Mouse (Mus musculus): ENCODE data around the gene Ror1. TPM values are rescaled to one million over a fixed set of nuclear protein-coding genes. Genes with fewer than 3 reads are reported as not detected.

Ror1 gene
- polyA plus RNA-seq, 1 experiment, result 0.06 TPM

- H3ac ChIP-seq (ENCODE audit: control insufficient read depth, insufficient read length), result no peak overlapping the region
- no peaks in the 10 kb centered on the region for H3K27me3 ChIP-seq (ENCODE audit: control insufficient read depth, insufficient read depth, insufficient read length)
- no peak overlapping the region for H3K4me3 ChIP-seq
- H3K4me2 ChIP-seq (ENCODE audit: low read depth), result no peak overlapping the region
- no peaks in the 10 kb centered on the region for H3K36me3 ChIP-seq (ENCODE audit: control insufficient read depth, insufficient read depth)
- TF ChIP-seq MAX (IDR thresholded peaks at IDR 0.05; ENCODE audit: low read depth) (no peak), REST (IDR thresholded peaks at IDR 0.05; ENCODE audit: insufficient read depth, insufficient read length) (no peak), MYOG (IDR thresholded peaks at IDR 0.05; ENCODE audit: control insufficient read depth in 1 of 3, insufficient read depth in 1 of 3, insufficient read length in 2 of 3, low read depth in 2 of 3) (no peak), USF1 (IDR thresholded peaks at IDR 0.05; ENCODE audit: low read depth) (no peak), SRF (IDR thresholded peaks at IDR 0.05; ENCODE audit: control insufficient read depth, insufficient read length, low read depth) (no peak), E2F4 (IDR thresholded peaks at IDR 0.05; ENCODE audit: insufficient read depth) (no peak), TCF3 (IDR thresholded peaks at IDR 0.05; ENCODE audit: insufficient read length, low read depth) (no peak), MYOD1 (IDR thresholded peaks at IDR 0.05; ENCODE audit: control insufficient read depth in 1 of 3, insufficient read length in 2 of 3, low read depth in 2 of 3) (no peak)
- H3K79me2 ChIP-seq (ENCODE audit: control insufficient read depth, insufficient read depth), result no peaks in the 10 kb centered on the region
These were observed 80.0 kb downstream of the Ror1 start for GRCm38 (mm10) chr4:100175594-100175993.

DNA sequence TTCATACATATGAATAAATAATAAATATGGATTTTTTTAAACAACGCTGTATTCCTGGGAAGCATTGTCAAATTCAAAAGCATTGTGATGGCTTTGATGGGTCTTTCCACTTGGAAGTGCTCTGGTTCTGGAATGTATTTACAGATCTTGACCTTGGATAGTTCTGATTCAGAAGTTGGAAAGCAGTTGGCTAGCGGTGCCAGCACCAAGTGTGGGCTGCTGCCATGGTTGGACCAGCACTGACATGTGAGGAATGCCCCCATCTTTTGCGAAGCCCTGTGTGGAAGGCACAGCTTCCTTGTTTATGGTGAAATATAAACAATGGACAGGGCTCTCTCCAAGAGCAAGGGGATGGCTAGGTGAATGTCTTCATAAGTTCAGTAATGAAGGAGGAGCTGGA lies 82.7 kb downstream of the Ror1 start:
- no peaks in the 10 kb centered on the region for H3K79me2 ChIP-seq (ENCODE audit: control insufficient read depth, insufficient read depth)
- TF ChIP-seq MYOD1 (IDR thresholded peaks at IDR 0.05; ENCODE audit: control insufficient read depth in 1 of 3, insufficient read length in 2 of 3, low read depth in 2 of 3) (no peak), POLR2A (IDR thresholded peaks at IDR 0.05; ENCODE audit: insufficient read length, low read depth) (no peak), CEBPB (IDR thresholded peaks at IDR 0.05; ENCODE audit: insufficient read depth, poor library complexity, severe bottlenecking) (no peak), TCF12 (IDR thresholded peaks at IDR 0.05; ENCODE audit: insufficient read depth, poor library complexity, severe bottlenecking) (no peak)
- no peaks in the 10 kb centered on the region for H3K36me3 ChIP-seq (ENCODE audit: control insufficient read depth, insufficient read depth)
- H3K27me3 ChIP-seq (ENCODE audit: control insufficient read depth, insufficient read depth, insufficient read length), result no peaks in the 10 kb centered on the region
- no peak overlapping the region for H3ac ChIP-seq (ENCODE audit: control insufficient read depth, insufficient read length)
- H3K4me3 ChIP-seq, result no peak overlapping the region
- no peak overlapping the region for H3K4me2 ChIP-seq (ENCODE audit: low read depth)

DNA sequence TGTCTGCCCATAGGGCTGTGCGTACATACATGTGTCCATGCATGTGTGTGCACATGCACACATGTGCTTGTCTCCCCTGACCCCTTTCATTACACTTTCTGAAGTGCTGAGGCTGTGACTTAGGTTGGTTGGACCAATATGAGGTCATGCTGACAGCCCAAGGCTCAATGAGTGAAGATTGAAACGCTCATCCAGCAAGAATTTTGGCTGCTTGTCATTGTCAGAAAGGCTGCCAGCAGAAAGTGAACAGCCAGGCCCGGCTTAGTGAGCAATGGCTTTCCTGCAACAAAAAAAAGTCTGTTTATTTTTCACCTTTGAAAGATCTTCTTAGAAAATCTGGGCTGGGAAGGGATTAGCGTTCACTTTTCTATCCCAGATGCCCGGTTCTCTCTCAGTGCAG lies 86.1 kb downstream of the Ror1 start:
- no peaks in the 10 kb centered on the region for H3K36me3 ChIP-seq (ENCODE audit: control insufficient read depth, insufficient read depth)
- H3K4me3 ChIP-seq, result no peak overlapping the region
- no peak overlapping the region for H3K4me2 ChIP-seq (ENCODE audit: low read depth)
- H3ac ChIP-seq (ENCODE audit: control insufficient read depth, insufficient read length), result no peak overlapping the region
- no peak for TF ChIP-seq REST (IDR thresholded peaks at IDR 0.05; ENCODE audit: insufficient read depth, insufficient read length)
- TF ChIP-seq POLR2AphosphoS2 (IDR thresholded peaks at IDR 0.05; ENCODE audit: insufficient read length, low read depth), result no peak
- no peak for TF ChIP-seq MYOG (IDR thresholded peaks at IDR 0.05; ENCODE audit: control insufficient read depth in 1 of 3, insufficient read depth in 1 of 3, insufficient read length in 2 of 3, low read depth in 2 of 3)
- no peak for TF ChIP-seq TCF12 (IDR thresholded peaks at IDR 0.05; ENCODE audit: insufficient read depth, poor library complexity, severe bottlenecking)
- no peak for TF ChIP-seq USF1 (IDR thresholded peaks at IDR 0.05; ENCODE audit: low read depth)
- TF ChIP-seq E2F4 (IDR thresholded peaks at IDR 0.05; ENCODE audit: insufficient read depth), result no peak
- no peak for TF ChIP-seq CEBPB (IDR thresholded peaks at IDR 0.05; ENCODE audit: insufficient read depth, poor library complexity, severe bottlenecking)
- no peaks in the 10 kb centered on the region for H3K27me3 ChIP-seq (ENCODE audit: control insufficient read depth, insufficient read depth, insufficient read length)
- H3K79me2 ChIP-seq (ENCODE audit: control insufficient read depth, insufficient read depth), result no peaks in the 10 kb centered on the region

GRCm38 (mm10) chr4:100186781-100187180 lies 91.2 kb downstream of the Ror1 start:
- Histone ChIP-seq H3K79me2 (ENCODE audit: control insufficient read depth, insufficient read depth) (no peaks in the 10 kb centered on the region), H3ac (ENCODE audit: control insufficient read depth, insufficient read length) (no peak overlapping the region), H3K4me3 (no peak overlapping the region), H3K4me2 (ENCODE audit: low read depth) (no peak overlapping the region), H3K36me3 (ENCODE audit: control insufficient read depth, insufficient read depth) (no peaks in the 10 kb centered on the region), H3K27me3 (ENCODE audit: control insufficient read depth, insufficient read depth, insufficient read length) (no peaks in the 10 kb centered on the region)
- no peak for TF ChIP-seq REST (IDR thresholded peaks at IDR 0.05; ENCODE audit: insufficient read depth, insufficient read length)

DNA sequence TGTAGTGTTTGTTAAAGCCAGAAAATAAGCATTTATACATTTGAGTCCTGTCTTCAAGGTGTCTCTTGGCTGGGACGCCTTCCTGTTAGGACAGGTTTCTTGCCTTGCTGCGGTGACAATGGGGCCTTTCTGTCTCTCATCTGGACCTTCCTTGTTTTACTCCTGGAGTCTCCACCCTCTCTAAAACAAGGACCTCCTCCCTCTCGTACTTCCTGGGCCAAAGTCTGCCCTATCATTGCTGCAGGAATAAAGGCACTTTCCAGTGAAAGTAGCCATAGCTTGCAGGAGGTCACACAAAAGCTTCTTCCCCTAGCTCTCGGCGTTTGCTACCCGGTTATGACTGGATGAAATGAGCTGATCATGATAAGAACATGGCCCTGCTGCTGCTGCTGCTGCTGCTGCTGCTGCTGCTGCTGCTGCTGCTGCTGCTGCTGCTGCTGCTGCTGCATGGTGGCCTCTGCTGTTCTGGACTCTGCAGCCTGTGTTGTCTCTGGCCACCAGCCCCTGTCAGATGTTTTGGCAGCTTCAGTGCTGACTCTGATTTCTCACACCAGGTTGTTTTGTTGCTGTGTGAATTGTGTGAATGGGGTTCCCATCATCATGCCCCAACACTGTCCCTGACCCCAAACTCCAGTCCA lies 92.1 kb downstream of the Ror1 start:
- Histone ChIP-seq H3K79me2 (ENCODE audit: control insufficient read depth, insufficient read depth) (no peaks in the 10 kb centered on the region), H3K4me2 (ENCODE audit: low read depth) (no peak overlapping the region), H3K4me3 (no peak overlapping the region), H3K36me3 (ENCODE audit: control insufficient read depth, insufficient read depth) (no peaks in the 10 kb centered on the region), H3K27me3 (ENCODE audit: control insufficient read depth, insufficient read depth, insufficient read length) (no peaks in the 10 kb centered on the region), H3ac (ENCODE audit: control insufficient read depth, insufficient read length) (no peak overlapping the region)
- TF ChIP-seq E2F4 (IDR thresholded peaks at IDR 0.05; ENCODE audit: insufficient read depth), result no peak
- no peak for TF ChIP-seq POLR2AphosphoS2 (IDR thresholded peaks at IDR 0.05; ENCODE audit: insufficient read length, low read depth)
- no peak for TF ChIP-seq MYOG (IDR thresholded peaks at IDR 0.05; ENCODE audit: control insufficient read depth in 1 of 3, insufficient read depth in 1 of 3, insufficient read length in 2 of 3, low read depth in 2 of 3)
- TF ChIP-seq TCF12 (IDR thresholded peaks at IDR 0.05; ENCODE audit: insufficient read depth, poor library complexity, severe bottlenecking), result no peak
- no peak for TF ChIP-seq USF1 (IDR thresholded peaks at IDR 0.05; ENCODE audit: low read depth)
- no peak for TF ChIP-seq TCF3 (IDR thresholded peaks at IDR 0.05; ENCODE audit: insufficient read length, low read depth)
